Mouse (Mus musculus) heart, embryonic 14.5 days (tissue): ENCODE measurements around the gene Meiob. TPM values are rescaled to one million over a fixed set of nuclear protein-coding genes. Genes with fewer than 3 reads are reported as not detected.

ENCODE experiments used
- ATAC-seq: fragments of 200-750 bp; cut with Nextera tagmentation; 2 replicates; pipeline ENCODE4 v1.8.0; 2017; ENCODE audit warnings: low read depth, moderate TSS enrichment; ENCODE audit not compliant: insufficient number of reproducible peaks, insufficient read depth, low FRiP score
- H3K27ac ChIP-seq, 2 experiments: fragments of 200-500 bp in 1 of 2; fragments of 300-500 bp in 1 of 2; sonication (generic) in 1 of 2; replicated peaks in 1 of 2; 2 replicates each; pipeline ENCODE4 v1.5.1; 2012 to 2014; ENCODE audit warnings: low read depth in 2 of 2, low read length in 2 of 2, control low read depth in 1 of 2, mild to moderate bottlenecking in 1 of 2, mixed read lengths in 1 of 2; ENCODE audit not compliant: control insufficient read depth in 1 of 2, insufficient read depth in 1 of 2
- H3K27me3 ChIP-seq: fragments of 300-500 bp; sonication (generic); 2 replicates; pipeline ENCODE4 v1.6.1; 2014; ENCODE audit warnings: mild to moderate bottlenecking, low read length, control low read depth; ENCODE audit not compliant: control insufficient read depth, insufficient read depth
- H3K36me3 ChIP-seq: fragments of 300-500 bp; sonication (generic); 2 replicates; pipeline ENCODE4 v1.6.1; 2014; ENCODE audit warnings: mild to moderate bottlenecking, control low read depth, low read length, mixed read lengths; ENCODE audit not compliant: control insufficient read depth, insufficient read depth
- H3K4me1 ChIP-seq, 2 experiments: fragments of 200-500 bp in 1 of 2; fragments of 300-500 bp in 1 of 2; sonication (generic) in 1 of 2; 2 replicates each; pipeline ENCODE4 v1.6.1; 2012 to 2014; ENCODE audit warnings: low read length in 2 of 2, control low read depth in 1 of 2, mixed read lengths in 1 of 2; ENCODE audit not compliant: control insufficient read depth in 2 of 2, insufficient read depth in 2 of 2
- H3K4me2 ChIP-seq: fragments of 300-500 bp; sonication (generic); 2 replicates; pipeline ENCODE4 v1.6.1; 2014; ENCODE audit warnings: mild to moderate bottlenecking, low read length
- H3K4me3 ChIP-seq, 2 experiments: fragments of 200-500 bp in 1 of 2; fragments of 300-500 bp in 1 of 2; sonication (generic) in 1 of 2; 2 replicates each; pipeline ENCODE4 v1.5.1; 2012 to 2014; ENCODE audit warnings: low read length in 2 of 2, mild to moderate bottlenecking in 2 of 2, control low read depth in 1 of 2, low read depth in 1 of 2, moderate library complexity in 1 of 2; ENCODE audit not compliant: control insufficient read depth in 1 of 2, insufficient read depth in 1 of 2
- H3K9ac ChIP-seq: fragments of 300-500 bp; sonication (generic); 2 replicates; pipeline ENCODE4 v1.6.1; 2014; ENCODE audit warnings: mild to moderate bottlenecking, low read length
- H3K9me3 ChIP-seq: fragments of 300-500 bp; sonication (generic); 2 replicates; pipeline ENCODE4 v1.6.1; 2016; ENCODE audit warnings: low read length, control low read depth; ENCODE audit not compliant: control insufficient read depth
- WGBS: fragments of 180-500 bp; shearing (Covaris S2); extraction: QIAGEN DNeasy Blood & Tissue Kit; methylation state at CpG from one replicate; pipeline ENCODE4 v1.1.7; 2014; 5-methylcytosine and 5-hydroxymethylcytosine counted together
- polyA plus RNA-seq: library from polyadenylated mRNA; unstranded; fragments of >200 nt; fragmentation: Nextera tagmentation; extraction: Ambion mirVana; gene quantifications from 2 replicates; pipeline ENCODE4 v1.2.1, GENCODE M21; 2014

Meiob gene
- polyA plus RNA-seq, 1 experiment from 2014 or later = not detected

DNA sequence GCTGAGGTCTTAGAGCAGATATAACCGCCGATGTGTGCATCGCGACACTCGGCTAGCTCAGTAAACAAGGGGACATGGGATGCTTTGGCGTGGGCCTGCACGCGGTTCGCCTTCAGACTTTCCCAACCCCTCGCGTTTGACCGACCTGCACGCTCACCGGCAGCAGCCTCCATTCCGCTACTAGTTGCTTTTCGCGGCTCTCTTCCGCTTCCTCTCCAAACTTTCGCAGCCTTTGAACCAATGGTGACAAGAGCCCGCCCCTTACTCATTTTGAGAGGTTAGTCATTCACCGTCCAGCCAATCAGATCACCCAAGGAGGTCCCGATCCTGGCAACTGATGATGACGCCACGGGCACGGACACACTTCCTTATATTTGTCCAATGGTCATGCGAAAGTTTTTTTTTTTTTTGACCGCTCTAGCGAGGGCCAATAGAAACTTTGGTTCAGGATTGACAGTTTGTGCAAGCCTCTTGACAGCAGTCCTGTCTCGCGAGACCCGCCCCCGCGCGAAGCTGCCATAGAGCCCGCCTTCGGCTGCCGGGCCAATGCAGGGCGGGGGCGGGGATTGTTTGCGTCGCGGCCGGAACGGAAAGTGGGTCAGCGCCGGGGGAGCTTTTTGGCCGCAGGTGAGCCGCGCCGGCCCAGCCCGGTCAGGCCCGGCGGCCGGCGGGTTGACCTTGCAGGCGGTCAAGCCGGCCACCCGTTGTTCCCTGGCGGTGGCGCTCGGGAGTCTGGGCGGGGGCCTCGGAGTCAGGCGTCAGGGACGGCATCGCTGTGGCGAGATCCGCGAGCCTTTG, 82.2 kb downstream of the Meiob start, which contains the start of the genes Nubp2 and Spsb3:
Gene Nubp2 (minus strand): TSS at position 216 of the 798 bp plus-strand sequence.
Gene Spsb3 (plus strand): TSS at position 510 of the 798 bp plus-strand sequence.
- peak within 1 kb of the TSS; percentile 92 for H3K9ac ChIP-seq
- peak within 1 kb of the TSS; percentile 90 for H3K4me2 ChIP-seq
- H3K4me1 ChIP-seq = peaks cover 11 to 19% of the 10 kb centered on the region in 2 experiments
- no peaks in the 10 kb centered on the region for H3K27me3 ChIP-seq
- peaks cover 58% of the 10 kb centered on the region for H3K36me3 ChIP-seq
- WGBS = under 1% methylated on average over 69 of the region's 69 CpGs
- H3K4me3 ChIP-seq = peak within 1 kb of the TSS; percentile 86
- peak within 1 kb of the TSS; percentile 43 to 78; a peak in 3 of 4 replicates for H3K27ac ChIP-seq
- peak; percentile 94 for ATAC-seq
- H3K9me3 ChIP-seq = no peaks in the 10 kb centered on the region

DNA sequence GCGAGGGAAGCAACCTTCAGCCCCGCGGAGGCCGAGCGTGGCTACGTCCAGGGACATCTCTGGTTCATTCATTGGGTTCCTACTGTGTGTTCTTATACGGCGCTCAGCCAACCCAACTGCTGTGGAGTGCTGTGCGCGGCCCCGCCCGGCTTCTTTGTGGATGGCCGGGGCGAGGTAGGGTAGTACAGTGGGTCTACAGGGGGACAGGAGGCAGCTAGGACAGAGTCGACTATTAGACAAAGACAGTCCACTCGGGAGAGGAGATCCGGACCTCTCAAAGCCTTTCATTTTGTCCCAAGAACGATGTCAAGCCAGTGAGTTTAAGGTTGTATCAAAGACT, 82.8 kb downstream of the Meiob start:
- Histone ChIP-seq H3K4me2 (peak overlapping the region; percentile 82), H3K9me3 (no peaks in the 10 kb centered on the region), H3K4me1 (peaks cover 11 to 19% of the 10 kb centered on the region in 2 experiments), H3K27ac (peak overlapping the region; percentile 43 to 78; a peak in 3 of 4 replicates), H3K9ac (peak overlapping the region; percentile 92), H3K36me3 (peaks cover 64% of the 10 kb centered on the region), H3K27me3 (no peaks in the 10 kb centered on the region), H3K4me3 (peak overlapping the region; percentile 72 to 86)
- under 1% methylated on average over 18 of the region's 18 CpGs for WGBS
- no peak for ATAC-seq

DNA sequence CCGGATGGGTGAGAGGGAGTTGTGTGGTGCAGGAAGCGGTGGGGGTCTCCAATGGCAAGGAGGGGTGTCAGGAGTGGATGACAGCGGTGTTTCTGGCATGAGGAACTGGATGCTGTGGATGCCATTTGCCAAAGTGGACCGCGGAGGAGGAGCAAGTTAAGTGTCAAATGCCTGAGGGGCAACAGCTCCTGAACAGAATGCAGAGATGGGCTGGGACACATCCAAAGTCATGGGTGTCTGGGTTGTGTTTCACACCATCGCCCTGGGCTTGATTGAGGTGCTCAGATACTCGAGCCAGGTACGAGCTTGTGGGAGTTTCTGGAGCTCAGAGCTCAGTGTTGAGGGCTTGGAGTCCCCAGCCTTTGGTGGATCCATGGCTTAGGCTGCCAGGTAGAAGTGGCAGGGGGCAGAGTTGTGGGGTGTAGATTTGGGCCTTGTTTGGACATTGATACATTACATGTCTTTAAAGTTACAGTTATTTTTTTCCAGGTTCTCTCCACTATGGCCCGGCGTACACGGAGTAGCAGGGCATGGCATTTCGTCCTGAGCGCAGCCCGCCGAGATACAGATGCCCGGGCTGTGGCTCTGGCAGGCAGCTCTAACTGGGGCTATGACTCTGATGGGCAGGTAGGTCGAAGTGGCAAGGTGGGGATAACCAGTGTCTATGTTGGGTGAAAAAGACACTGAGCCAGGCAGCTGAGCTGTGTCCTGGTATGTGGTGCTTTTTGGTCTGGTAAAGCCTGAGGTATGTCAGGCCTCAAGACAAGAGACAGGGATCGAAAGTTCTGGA, 83.4 kb downstream of the Meiob start:
- Histone ChIP-seq H3K27me3 (no peaks in the 10 kb centered on the region), H3K36me3 (peaks cover 68% of the 10 kb centered on the region), H3K9ac (peak overlapping the region; percentile 92), H3K9me3 (no peaks in the 10 kb centered on the region), H3K27ac (peak overlapping the region in 1 of 2 experiments; percentile 78; a peak in 2 of 4 replicates), H3K4me1 (peaks cover 11 to 19% of the 10 kb centered on the region in 2 experiments), H3K4me3 (peak overlapping the region; percentile 72 to 86), H3K4me2 (peak overlapping the region; percentile 82)
- no peak for ATAC-seq
- WGBS = 55% methylated on average over 18 of the region's 18 CpGs

DNA sequence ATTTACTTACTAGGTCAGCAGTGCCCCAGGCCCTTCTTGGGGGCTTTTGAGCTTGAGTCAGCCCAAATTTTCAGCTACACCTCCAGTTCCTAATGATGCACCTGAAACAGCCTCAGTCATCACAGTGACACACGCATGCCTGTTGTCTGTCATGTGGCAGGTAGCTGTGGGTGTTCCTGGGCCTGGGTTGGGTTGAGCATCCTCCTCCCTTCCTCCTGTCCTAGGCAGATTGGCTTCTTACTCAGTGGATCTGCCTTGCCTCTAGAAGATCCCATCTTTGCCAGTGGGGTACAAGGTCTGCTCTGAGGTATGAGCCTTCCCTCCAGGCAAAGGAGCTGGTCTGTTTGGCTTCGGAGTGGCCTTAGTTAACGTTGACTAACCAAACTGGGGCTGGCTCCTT, 84.8 kb downstream of the Meiob start:
- no peaks in the 10 kb centered on the region for H3K27me3 ChIP-seq
- ATAC-seq = no peak
- H3K36me3 ChIP-seq = peaks cover 68% of the 10 kb centered on the region
- H3K9ac ChIP-seq = no peak overlapping the region
- H3K27ac ChIP-seq = no peak overlapping the region
- peaks cover 11 to 21% of the 10 kb centered on the region in 2 experiments for H3K4me1 ChIP-seq
- H3K4me3 ChIP-seq = no peak overlapping the region
- H3K9me3 ChIP-seq = no peaks in the 10 kb centered on the region
- 93% methylated on average over 3 of the region's 3 CpGs for WGBS
- no peak overlapping the region for H3K4me2 ChIP-seq

Other genes with a start within 250 kb of the Meiob start
- 49.1 and 51.1 TPM in 2 replicates for gene Tsc2, start 171.7 kb upstream of the Meiob start, polyA plus RNA-seq
- 7.3 and 7.7 TPM in 2 replicates for gene Nthl1, start 171.6 kb upstream of the Meiob start, polyA plus RNA-seq
- gene Slc9a3r2, start 154.0 kb upstream of the Meiob start, polyA plus RNA-seq = 59.6 and 60.9 TPM in 2 replicates
- gene Npw, start 145.8 kb upstream of the Meiob start, polyA plus RNA-seq = not detected in 2 replicates
- gene Zfp598, start 134.6 kb upstream of the Meiob start, polyA plus RNA-seq = 18.4 and 19.4 TPM in 2 replicates
- 0.42 and 0.69 TPM in 2 replicates for gene Syngr3, start 114.3 kb upstream of the Meiob start, polyA plus RNA-seq
- 29.3 and 29.7 TPM in 2 replicates for gene Gfer, start 108.1 kb upstream of the Meiob start, polyA plus RNA-seq
- 0.68 and 1.1 TPM in 2 replicates for gene Noxo1, start 108.1 kb upstream of the Meiob start, polyA plus RNA-seq
- gene Tbl3, start 96.6 kb upstream of the Meiob start, polyA plus RNA-seq = 39.2 and 40.2 TPM in 2 replicates
- gene Rnf151, start 86.2 kb upstream of the Meiob start, polyA plus RNA-seq = not detected in 2 replicates
- gene Rps2, start 86.2 kb upstream of the Meiob start, polyA plus RNA-seq = 919 and 1,010 TPM in 2 replicates
- 556 and 564 TPM in 2 replicates for gene Ndufb10, start 79.8 kb upstream of the Meiob start, polyA plus RNA-seq
- 1.3 and 1.7 TPM in 2 replicates for gene Rpl3l, start 76.5 kb upstream of the Meiob start, polyA plus RNA-seq
- gene Msrb1, start 67.6 kb upstream of the Meiob start, polyA plus RNA-seq = 26.8 and 27.2 TPM in 2 replicates
- gene Hs3st6, start 51.3 kb upstream of the Meiob start, polyA plus RNA-seq = 0.18 and 0.43 TPM in 2 replicates
- gene Hagh, start 35.9 kb downstream of the Meiob start, polyA plus RNA-seq = 62.7 and 68.4 TPM in 2 replicates
- gene Fahd1, start 46.1 kb downstream of the Meiob start, polyA plus RNA-seq = 46.5 and 47.2 TPM in 2 replicates
- gene Igfals, start 61.7 kb downstream of the Meiob start, polyA plus RNA-seq = not detected in 2 replicates
- gene Nubp2, start 82.1 kb downstream of the Meiob start, polyA plus RNA-seq = 37.8 and 39.8 TPM in 2 replicates
- gene Spsb3, start 82.4 kb downstream of the Meiob start, polyA plus RNA-seq = 26.8 and 28.2 TPM in 2 replicates
- gene Eme2, start 90.8 kb downstream of the Meiob start, polyA plus RNA-seq = 14.7 and 16.0 TPM in 2 replicates
- 82.1 and 82.8 TPM in 2 replicates for gene Mrps34, start 90.8 kb downstream of the Meiob start, polyA plus RNA-seq
- 39.4 and 43.9 TPM in 2 replicates for gene Nme3, start 92.2 kb downstream of the Meiob start, polyA plus RNA-seq
- 27.8 and 31.0 TPM in 2 replicates for gene Mapk8ip3, start 132.7 kb downstream of the Meiob start, polyA plus RNA-seq
- 62.1 and 63.1 TPM in 2 replicates for gene Jpt2, start 156.4 kb downstream of the Meiob start, polyA plus RNA-seq
- 6.4 and 7.6 TPM in 2 replicates for gene Cramp1l, start 211.5 kb downstream of the Meiob start, polyA plus RNA-seq
- 9.9 and 10.6 TPM in 2 replicates for gene Ift140, start 211.8 kb downstream of the Meiob start, polyA plus RNA-seq